Mouse (Mus musculus) kidney, embryonic 16.5 days (tissue): ENCODE results near the gene Irs2. TPM values are rescaled to one million over a fixed set of nuclear protein-coding genes. Genes with fewer than 3 reads are reported as not detected.
A peak's percentile ranks its signal among the peaks of the same experiment; 100 is the strongest.

Experiments used
- ATAC-seq: fragments of 200-750 bp; cut with Nextera tagmentation; 2 replicates; pipeline ENCODE4 v1.8.0; 2017; ENCODE audit warnings: moderate TSS enrichment; ENCODE audit not compliant: low FRiP score, low TSS enrichment
- H3K27ac ChIP-seq: fragments of 300-500 bp; sonication (generic); 2 replicates; pipeline ENCODE4 v1.5.1; 2014; ENCODE audit warnings: low read length
- H3K27me3 ChIP-seq: fragments of 300-500 bp; sonication (generic); 2 replicates; pipeline ENCODE4 v1.6.1; 2014; ENCODE audit warnings: low read length, control low read depth, mixed read lengths; ENCODE audit not compliant: insufficient read depth
- H3K36me3 ChIP-seq: fragments of 300-500 bp; sonication (generic); 2 replicates; pipeline ENCODE4 v1.6.1; 2014; ENCODE audit warnings: low read length, control low read depth, mixed read lengths; ENCODE audit not compliant: insufficient read depth
- H3K4me1 ChIP-seq: fragments of 300-500 bp; sonication (generic); 2 replicates; pipeline ENCODE4 v1.6.1; 2014; ENCODE audit warnings: low read length, control low read depth, mixed read lengths; ENCODE audit not compliant: insufficient read depth
- H3K4me2 ChIP-seq: fragments of 300-500 bp; sonication (generic); replicated peaks from 2 replicates; pipeline ENCODE4 v1.6.1; 2014; ENCODE audit warnings: low read depth, low read length
- H3K4me3 ChIP-seq: fragments of 300-500 bp; sonication (generic); 2 replicates; pipeline ENCODE4 v1.5.1; 2014; ENCODE audit warnings: mild to moderate bottlenecking, low read length
- H3K9ac ChIP-seq: fragments of 300-500 bp; sonication (generic); replicated peaks from 2 replicates; pipeline ENCODE4 v1.6.1; 2014; ENCODE audit warnings: low read length
- H3K9me3 ChIP-seq: fragments of 300-500 bp; sonication (generic); 2 replicates; pipeline ENCODE4 v1.6.1; 2016; ENCODE audit warnings: low read length, control low read depth
- WGBS: fragments of 180-500 bp; shearing (Covaris S2); extraction: QIAGEN DNeasy Blood & Tissue Kit; methylation state at CpG from one replicate; pipeline ENCODE4 v1.1.7; 2014; 5-methylcytosine and 5-hydroxymethylcytosine counted together
- polyA plus RNA-seq: library from polyadenylated mRNA; unstranded; fragments of >200 nt; fragmentation: Nextera tagmentation; extraction: Ambion mirVana; gene quantifications from 2 replicates; pipeline ENCODE4 v1.2.1, GENCODE M21; 2015

Gene Irs2
- polyA plus RNA-seq, 1 experiment from 2014 or later = 4.1 TPM

- no peaks in the 10 kb centered on the region for H3K9me3 ChIP-seq
- H3K27me3 ChIP-seq = no peaks in the 10 kb centered on the region
- H3K27ac ChIP-seq = no peak overlapping the region
- 77% methylated on average over 5 of the region's 5 CpGs for WGBS
- H3K4me1 ChIP-seq = peaks cover 10% of the 10 kb centered on the region
- ATAC-seq = no peak
- H3K4me2 ChIP-seq = no peak overlapping the region
- H3K9ac ChIP-seq = no peak overlapping the region
- H3K4me3 ChIP-seq = no peak overlapping the region
- no peaks in the 10 kb centered on the region for H3K36me3 ChIP-seq
Measured at GRCm38 (mm10) chr8:11038788-11039187, 30.5 kb upstream of the Irs2 start.

GRCm38 (mm10) chr8:11038367-11038766, 30.1 kb upstream of the Irs2 start:
- H3K4me2 ChIP-seq = no peak overlapping the region
- 88% methylated on average over 5 of the region's 5 CpGs for WGBS
- ATAC-seq = no peak
- H3K9me3 ChIP-seq = no peaks in the 10 kb centered on the region
- H3K27me3 ChIP-seq = no peaks in the 10 kb centered on the region
- no peak overlapping the region for H3K4me3 ChIP-seq
- H3K9ac ChIP-seq = no peak overlapping the region
- H3K4me1 ChIP-seq = peaks cover 10% of the 10 kb centered on the region
- H3K27ac ChIP-seq = no peak overlapping the region
- H3K36me3 ChIP-seq = no peaks in the 10 kb centered on the region

- 84% methylated on average over 3 of the region's 3 CpGs for WGBS
- no peaks in the 10 kb centered on the region for H3K36me3 ChIP-seq
- H3K4me2 ChIP-seq = no peak overlapping the region
- H3K9me3 ChIP-seq = no peaks in the 10 kb centered on the region
- H3K9ac ChIP-seq = no peak overlapping the region
- ATAC-seq = 0 out of 2 replicates have a peak, but pooled peaks have one; percentile 19
- H3K4me1 ChIP-seq = peaks cover 10% of the 10 kb centered on the region
- H3K27ac ChIP-seq = no peak overlapping the region
- no peak overlapping the region for H3K4me3 ChIP-seq
- H3K27me3 ChIP-seq = no peaks in the 10 kb centered on the region
Measured at GRCm38 (mm10) chr8:11036790-11037189, 28.5 kb upstream of the Irs2 start.

- peak overlapping the region; percentile 48 for H3K4me2 ChIP-seq
- peaks cover 10% of the 10 kb centered on the region for H3K4me1 ChIP-seq
- no peaks in the 10 kb centered on the region for H3K36me3 ChIP-seq
- H3K27me3 ChIP-seq = no peaks in the 10 kb centered on the region
- WGBS = 12% methylated on average over 19 of the region's 19 CpGs
- no peak overlapping the region for H3K9ac ChIP-seq
- no peaks in the 10 kb centered on the region for H3K9me3 ChIP-seq
- H3K4me3 ChIP-seq = peak overlapping the region; percentile 19
- H3K27ac ChIP-seq = no peak overlapping the region
- peak; percentile 74; the same call in 1 of the 2 replicates for ATAC-seq
Measured at GRCm38 (mm10) chr8:11035628-11036416, 27.6 kb upstream of the Irs2 start.

GRCm38 (mm10) chr8:11024871-11025270, 16.6 kb upstream of the Irs2 start:
- H3K4me1 ChIP-seq = no peaks in the 10 kb centered on the region
- H3K9ac ChIP-seq = no peak overlapping the region
- no peaks in the 10 kb centered on the region for H3K27me3 ChIP-seq
- no peaks in the 10 kb centered on the region for H3K36me3 ChIP-seq
- no peak overlapping the region for H3K4me3 ChIP-seq
- no peak overlapping the region for H3K27ac ChIP-seq
- no peak overlapping the region for H3K4me2 ChIP-seq
- WGBS = 60% methylated on average over 3 of the region's 3 CpGs
- no peaks in the 10 kb centered on the region for H3K9me3 ChIP-seq
- no peak for ATAC-seq

- no peak overlapping the region for H3K4me3 ChIP-seq
- H3K4me2 ChIP-seq = no peak overlapping the region
- H3K9ac ChIP-seq = no peak overlapping the region
- H3K27ac ChIP-seq = no peak overlapping the region
- H3K9me3 ChIP-seq = no peaks in the 10 kb centered on the region
- H3K27me3 ChIP-seq = no peaks in the 10 kb centered on the region; the same call in 1 of the 2 replicates
- WGBS = 94% methylated on average over 9 of the region's 9 CpGs
- H3K36me3 ChIP-seq = no peaks in the 10 kb centered on the region
- H3K4me1 ChIP-seq = no peaks in the 10 kb centered on the region
- ATAC-seq = no peak
Measured at GRCm38 (mm10) chr8:11020949-11021572, 12.8 kb upstream of the Irs2 start.

- no peak for ATAC-seq
Measured at GRCm38 (mm10) chr8:11015622-11016021, 7.4 kb upstream of the Irs2 start.

GRCm38 (mm10) chr8:11013258-11013657, 5.0 kb upstream of the Irs2 start:
- WGBS = 2% methylated on average over 6 of the region's 6 CpGs
- H3K27ac ChIP-seq = no peak overlapping the region
- no peak for ATAC-seq
- H3K4me3 ChIP-seq = no peak overlapping the region
- no peaks in the 10 kb centered on the region; the same call in 1 of the 2 replicates for H3K27me3 ChIP-seq
- H3K36me3 ChIP-seq = no peaks in the 10 kb centered on the region
- no peak overlapping the region for H3K4me2 ChIP-seq
- no peaks in the 10 kb centered on the region for H3K9me3 ChIP-seq
- H3K4me1 ChIP-seq = peaks cover 17% of the 10 kb centered on the region
- H3K9ac ChIP-seq = no peak overlapping the region

More at GRCm38 (mm10) chr8:11015622-11016021, 7.4 kb upstream of the Irs2 start:
- 89% methylated on average over 3 of the region's 3 CpGs for WGBS
- H3K4me3 ChIP-seq = no peak overlapping the region
- no peaks in the 10 kb centered on the region; the same call in 1 of the 2 replicates for H3K27me3 ChIP-seq
- no peak overlapping the region for H3K27ac ChIP-seq
- peaks cover 8% of the 10 kb centered on the region; the same call in 1 of the 2 replicates for H3K4me1 ChIP-seq
- no peak overlapping the region for H3K9ac ChIP-seq
- no peak overlapping the region for H3K4me2 ChIP-seq
- no peaks in the 10 kb centered on the region for H3K9me3 ChIP-seq
- no peaks in the 10 kb centered on the region for H3K36me3 ChIP-seq

GRCm38 (mm10) chr8:11011787-11012485, 3.7 kb upstream of the Irs2 start:
- no peaks in the 10 kb centered on the region for H3K36me3 ChIP-seq
- H3K4me3 ChIP-seq = no peak overlapping the region
- peaks cover 17% of the 10 kb centered on the region for H3K4me1 ChIP-seq
- no peak overlapping the region for H3K9ac ChIP-seq
- no peaks in the 10 kb centered on the region for H3K27me3 ChIP-seq
- WGBS = 77% methylated on average over 3 of the region's 3 CpGs
- no peak overlapping the region for H3K4me2 ChIP-seq
- no peak overlapping the region for H3K27ac ChIP-seq
- no peaks in the 10 kb centered on the region for H3K9me3 ChIP-seq
- no peak for ATAC-seq
